Mouse (Mus musculus) midbrain, embryonic 12.5 days (tissue): ENCODE data around the gene Fsd1. TPM values are rescaled to one million over a fixed set of nuclear protein-coding genes. Genes with fewer than 3 reads are reported as not detected.

Source experiments
- ATAC-seq: fragments of 200-750 bp; cut with Nextera tagmentation; 2 replicates; pipeline ENCODE4 v1.8.0; 2017; ENCODE audit warnings: low read depth, moderate TSS enrichment, moderate library complexity; ENCODE audit not compliant: low FRiP score
- H3K27ac ChIP-seq: fragments of 300-500 bp; sonication (generic); replicated peaks from 2 replicates; pipeline ENCODE4 v1.5.1; 2016; ENCODE audit warnings: mild to moderate bottlenecking
- H3K27me3 ChIP-seq: fragments of 300-500 bp; sonication (generic); 2 replicates; pipeline ENCODE4 v1.6.1; 2016; ENCODE audit warnings: mild to moderate bottlenecking
- H3K36me3 ChIP-seq: fragments of 300-500 bp; sonication (generic); 2 replicates; pipeline ENCODE4 v1.6.1; 2016
- H3K4me1 ChIP-seq: fragments of 300-500 bp; sonication (generic); 2 replicates; pipeline ENCODE4 v1.6.1; 2016
- H3K4me2 ChIP-seq: fragments of 300-500 bp; sonication (generic); replicated peaks from 2 replicates; pipeline ENCODE4 v1.6.1; 2016; ENCODE audit warnings: mild to moderate bottlenecking, moderate library complexity
- H3K4me3 ChIP-seq: fragments of 300-500 bp; sonication (generic); 2 replicates; pipeline ENCODE4 v1.5.1; 2016; ENCODE audit warnings: mild to moderate bottlenecking
- H3K9ac ChIP-seq: fragments of 300-500 bp; sonication (generic); replicated peaks from 2 replicates; pipeline ENCODE4 v1.6.1; 2016; ENCODE audit warnings: mild to moderate bottlenecking, moderate library complexity
- H3K9me3 ChIP-seq: fragments of 300-500 bp; sonication (generic); 2 replicates; pipeline ENCODE4 v1.6.1; 2016; ENCODE audit warnings: mild to moderate bottlenecking
- WGBS: fragments of 180-500 bp; shearing (Covaris S2); methylation state at CpG from one replicate; pipeline ENCODE4 v1.1.7; 2016; 5-methylcytosine and 5-hydroxymethylcytosine counted together
- polyA plus RNA-seq: library from polyadenylated mRNA; unstranded; fragments of >200 nt; fragmentation: Nextera tagmentation; extraction: Ambion mirVana; gene quantifications from 2 replicates; pipeline ENCODE4 v1.2.1, GENCODE M21; 2016

Fsd1 gene
- polyA plus RNA-seq, 1 experiment from 2014 or later: 89.8 TPM

DNA sequence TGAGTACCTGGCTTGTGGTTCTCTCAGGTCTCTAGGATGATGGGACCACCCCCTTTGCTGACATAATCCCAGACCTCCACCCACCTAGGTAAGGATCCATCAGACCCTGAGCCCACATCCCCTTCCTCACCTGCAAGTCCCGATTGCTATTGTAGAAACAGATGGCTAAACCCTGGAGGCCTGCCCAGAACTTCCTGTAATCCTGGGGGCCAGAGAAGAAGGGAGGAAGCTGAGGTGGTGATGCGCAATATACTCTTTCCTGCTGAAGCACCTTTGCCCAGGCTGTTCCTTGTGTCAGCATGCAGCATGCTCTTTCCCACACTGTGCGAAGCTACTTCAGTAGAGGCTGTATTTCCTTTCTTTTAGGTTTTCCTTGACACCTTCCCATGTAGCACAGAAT, 16.7 kb downstream of the Fsd1 start:
- Histone ChIP-seq H3K4me1 (peaks cover 11% of the 10 kb centered on the region), H3K27me3 (peaks cover 46% of the 10 kb centered on the region), H3K9me3 (no peaks in the 10 kb centered on the region), H3K36me3 (no peaks in the 10 kb centered on the region), H3K4me3 (no peak overlapping the region), H3K4me2 (no peak overlapping the region), H3K27ac (no peak overlapping the region), H3K9ac (no peak overlapping the region)
- WGBS: 83% methylated on average over 3 of the region's 3 CpGs
- no peak for ATAC-seq

DNA sequence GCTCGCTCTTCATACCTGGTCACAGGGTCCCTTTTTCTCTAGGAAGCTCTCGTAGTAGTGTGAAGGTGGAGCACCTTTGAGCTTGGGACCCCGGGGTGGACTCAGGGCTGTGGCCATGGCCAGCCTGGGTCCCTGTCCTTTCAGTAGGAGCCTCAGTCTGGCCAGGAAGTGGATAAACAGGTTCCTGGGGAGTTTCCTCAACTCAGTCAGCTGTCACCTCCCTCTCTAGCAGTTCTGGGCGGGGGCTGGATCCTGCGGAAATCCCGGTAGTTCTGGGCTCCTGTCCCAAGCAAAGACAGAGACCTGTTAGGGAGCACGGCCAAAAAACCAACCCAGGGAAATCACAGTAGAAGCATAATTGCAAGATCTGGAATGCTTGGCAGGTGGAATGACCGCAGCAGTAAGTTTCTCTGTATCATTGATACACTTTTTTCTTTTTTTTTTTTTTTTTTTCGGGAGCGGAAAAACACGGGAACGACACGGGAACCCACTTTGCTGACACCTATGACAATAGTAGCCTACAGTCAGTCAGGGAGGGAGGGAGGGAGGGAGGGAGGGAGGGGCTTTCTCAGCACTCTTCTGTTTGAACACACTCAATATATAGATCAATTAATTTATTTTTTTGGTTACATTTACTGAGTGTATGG, 19.2 kb downstream of the Fsd1 start, which contains the start of the genes Stap2 and Mpnd:
TSS of gene Stap2 (minus strand) at position 170 of the 647 bp plus-strand sequence.
TSS of gene Mpnd (plus strand) at position 297 of the 647 bp plus-strand sequence.
- H3K4me2 ChIP-seq: no peak within 1 kb of the TSS

DNA sequence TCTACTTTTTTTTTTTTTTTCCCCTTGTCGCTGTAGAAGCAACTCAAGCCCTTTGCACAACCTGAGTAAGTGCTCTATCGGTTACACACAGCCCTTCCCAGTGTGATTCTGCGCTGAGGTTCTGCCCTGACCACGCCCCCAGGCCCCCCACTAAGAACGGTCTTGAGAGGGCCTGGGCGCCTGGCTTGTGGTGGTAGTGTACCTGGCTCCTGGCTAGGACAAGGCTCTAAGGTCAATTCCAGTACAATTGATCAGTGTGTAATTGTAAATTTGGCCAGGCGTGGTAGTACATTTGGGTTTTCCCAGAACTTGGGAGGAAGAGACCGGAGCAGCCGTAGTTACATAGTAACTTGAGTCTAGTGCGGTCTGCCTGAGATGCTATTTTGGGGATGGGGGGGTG, 20.6 kb downstream of the Fsd1 start:
- H3K27me3 ChIP-seq: peaks cover 22% of the 10 kb centered on the region
- H3K9ac ChIP-seq: no peak overlapping the region
- no peak overlapping the region for H3K4me3 ChIP-seq
- H3K4me1 ChIP-seq: peaks cover 31% of the 10 kb centered on the region
- WGBS: 51% methylated on average over 10 of the region's 10 CpGs
- ATAC-seq: no peak
- H3K4me2 ChIP-seq: no peak overlapping the region
- peaks cover 16% of the 10 kb centered on the region for H3K36me3 ChIP-seq
- peak overlapping the region; percentile 97; the same call in 1 of the 2 replicates for H3K27ac ChIP-seq
- no peaks in the 10 kb centered on the region for H3K9me3 ChIP-seq

More for the DNA sequence above, 19.2 kb downstream of the Fsd1 start, which contains the start of the genes Stap2 and Mpnd:
- H3K36me3 ChIP-seq: 0 out of 2 replicates have a peak, but pooled peaks cover 2% of the 10 kb centered on the region
- 0 out of 2 replicates have a peak within 1 kb of the TSS, but pooled peaks have one; percentile 34 for H3K9ac ChIP-seq
- ATAC-seq: no peak
- no peaks in the 10 kb centered on the region for H3K9me3 ChIP-seq
- H3K4me3 ChIP-seq: no peak within 1 kb of the TSS
- peaks cover 17% of the 10 kb centered on the region for H3K4me1 ChIP-seq
- peaks cover 32% of the 10 kb centered on the region for H3K27me3 ChIP-seq
- H3K27ac ChIP-seq: no peak within 1 kb of the TSS
- 66% methylated on average over 13 of the region's 13 CpGs for WGBS

- H3K4me3 ChIP-seq: peak overlapping the region; percentile 59
- peak overlapping the region; percentile 97 for H3K27ac ChIP-seq
- ATAC-seq: no peak
- H3K4me2 ChIP-seq: peak overlapping the region; percentile 96
- H3K36me3 ChIP-seq: peaks cover 23% of the 10 kb centered on the region
- WGBS: 34% methylated on average over 14 of the region's 14 CpGs
- peaks cover 33% of the 10 kb centered on the region for H3K4me1 ChIP-seq
- peaks cover 16% of the 10 kb centered on the region for H3K27me3 ChIP-seq
- H3K9me3 ChIP-seq: no peaks in the 10 kb centered on the region
- peak overlapping the region; percentile 11; the same call in 1 of the 2 replicates for H3K9ac ChIP-seq
Measured at GRCm38 (mm10) chr17:56007444-56008355, 21.4 kb downstream of the Fsd1 start.

GRCm38 (mm10) chr17:56008356-56009087, 22.2 kb downstream of the Fsd1 start:
- Histone ChIP-seq H3K4me1 (peaks cover 33% of the 10 kb centered on the region), H3K27me3 (peaks cover 9% of the 10 kb centered on the region; the same call in 1 of the 2 replicates), H3K27ac (peak overlapping the region; percentile 97), H3K36me3 (peaks cover 29% of the 10 kb centered on the region), H3K9ac (peak overlapping the region; percentile 75), H3K4me2 (peak overlapping the region; percentile 96), H3K9me3 (no peaks in the 10 kb centered on the region), H3K4me3 (peak overlapping the region; percentile 59)
- peak; percentile 92 for ATAC-seq
- WGBS: 1% methylated on average over 21 of the region's 21 CpGs

GRCm38 (mm10) chr17:56009088-56009961, 23.0 kb downstream of the Fsd1 start:
- ATAC-seq: peak; percentile 87
- WGBS: under 1% methylated on average over 62 of the region's 62 CpGs
- peak overlapping the region; percentile 75 for H3K9ac ChIP-seq

GRCm38 (mm10) chr17:56009962-56010240, 23.6 kb downstream of the Fsd1 start:
- H3K9me3 ChIP-seq: no peaks in the 10 kb centered on the region
- peak overlapping the region; percentile 96 for H3K4me2 ChIP-seq
- no peak for ATAC-seq
- peak overlapping the region; percentile 97; the same call in 1 of the 2 replicates for H3K27ac ChIP-seq
- peaks cover 40% of the 10 kb centered on the region for H3K36me3 ChIP-seq
- WGBS: 41% methylated on average over 2 of the region's 2 CpGs
- peaks cover 33% of the 10 kb centered on the region for H3K4me1 ChIP-seq
- peak overlapping the region; percentile 59 for H3K4me3 ChIP-seq
- H3K9ac ChIP-seq: peak overlapping the region; percentile 75
- peaks cover 5% of the 10 kb centered on the region; the same call in 1 of the 2 replicates for H3K27me3 ChIP-seq

More at GRCm38 (mm10) chr17:56009088-56009961, 23.0 kb downstream of the Fsd1 start:
- Histone ChIP-seq H3K36me3 (peaks cover 36% of the 10 kb centered on the region), H3K9me3 (no peaks in the 10 kb centered on the region), H3K4me1 (peaks cover 33% of the 10 kb centered on the region), H3K4me2 (peak overlapping the region; percentile 96), H3K27ac (peak overlapping the region; percentile 97), H3K27me3 (peaks cover 5% of the 10 kb centered on the region; the same call in 1 of the 2 replicates), H3K4me3 (peak overlapping the region; percentile 59)

- H3K4me3 ChIP-seq: peak overlapping the region; percentile 59
- H3K4me1 ChIP-seq: peaks cover 33% of the 10 kb centered on the region
- peaks cover 44% of the 10 kb centered on the region for H3K36me3 ChIP-seq
- H3K27me3 ChIP-seq: peaks cover 2% of the 10 kb centered on the region; the same call in 1 of the 2 replicates
- no peaks in the 10 kb centered on the region for H3K9me3 ChIP-seq
- peak overlapping the region; percentile 96 for H3K4me2 ChIP-seq
- H3K27ac ChIP-seq: peak overlapping the region; percentile 97; the same call in 1 of the 2 replicates
- ATAC-seq: no peak
- peak overlapping the region; percentile 75 for H3K9ac ChIP-seq
- WGBS: 78% methylated on average over 14 of the region's 14 CpGs
Measured at GRCm38 (mm10) chr17:56010255-56010654, 23.9 kb downstream of the Fsd1 start.

DNA sequence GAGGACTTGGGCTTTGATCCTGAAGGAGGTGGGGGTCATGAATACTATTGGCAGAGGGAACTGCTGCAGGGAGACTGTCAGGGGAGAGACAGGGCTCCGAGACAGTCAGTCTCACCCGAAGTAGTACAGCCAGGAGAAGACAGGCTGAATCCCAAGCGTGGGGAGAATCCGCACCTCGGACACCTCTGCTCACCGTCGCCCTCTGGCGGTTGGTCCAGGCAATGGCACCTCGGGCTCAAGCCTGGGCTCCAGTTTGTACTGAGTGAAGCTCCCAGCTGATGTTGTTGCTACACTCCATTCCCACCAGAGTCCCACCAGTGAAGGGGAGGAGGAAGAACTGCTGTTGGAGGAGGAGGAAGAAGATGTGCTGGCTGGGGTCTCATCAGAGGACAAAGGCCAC, 24.4 kb downstream of the Fsd1 start:
- peak overlapping the region; percentile 75 for H3K9ac ChIP-seq
- ATAC-seq: no peak
- peak overlapping the region; percentile 96 for H3K4me2 ChIP-seq
- peak overlapping the region; percentile 59 for H3K4me3 ChIP-seq
- peaks cover 33% of the 10 kb centered on the region for H3K4me1 ChIP-seq
- H3K27ac ChIP-seq: peak overlapping the region; percentile 97; the same call in 1 of the 2 replicates
- WGBS: 9% methylated on average over 9 of the region's 9 CpGs
- no peaks in the 10 kb centered on the region for H3K27me3 ChIP-seq
- no peaks in the 10 kb centered on the region for H3K9me3 ChIP-seq
- H3K36me3 ChIP-seq: peaks cover 48% of the 10 kb centered on the region

DNA sequence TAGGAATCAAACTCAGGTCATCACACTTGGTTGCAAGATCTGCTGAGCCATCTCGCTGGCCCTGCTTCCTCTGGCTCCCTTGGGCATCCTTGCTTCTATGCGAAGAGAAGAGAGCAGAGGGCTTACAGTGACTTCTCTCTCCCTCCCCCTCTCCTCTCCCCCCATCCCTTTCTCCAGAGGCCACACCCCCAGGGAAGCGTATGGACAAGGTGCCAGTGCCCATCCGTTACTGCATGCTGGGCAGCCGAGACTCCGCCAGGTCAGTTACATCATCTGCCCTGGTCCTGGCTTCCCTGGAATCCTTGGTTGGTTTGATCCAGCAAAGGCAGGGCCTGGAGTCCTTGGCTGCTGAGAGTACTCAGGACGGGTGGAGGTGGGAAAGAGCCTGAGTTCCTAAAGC, 25.1 kb downstream of the Fsd1 start:
- H3K9ac ChIP-seq: peak overlapping the region; percentile 43
- H3K27ac ChIP-seq: no peak overlapping the region
- ATAC-seq: no peak
- H3K36me3 ChIP-seq: peaks cover 56% of the 10 kb centered on the region
- no peaks in the 10 kb centered on the region for H3K27me3 ChIP-seq
- no peaks in the 10 kb centered on the region for H3K9me3 ChIP-seq
- 89% methylated on average over 7 of the region's 7 CpGs for WGBS
- H3K4me3 ChIP-seq: no peak overlapping the region
- H3K4me1 ChIP-seq: peaks cover 33% of the 10 kb centered on the region
- 0 out of 2 replicates have a peak overlapping the region, but pooled peaks have one; percentile 96 for H3K4me2 ChIP-seq
